In genomic region chr9:21430724-21431123, GRCm38 (mm10) we compare ENCODE assay signal across 20 mouse cellular contexts. TPM values are rescaled to one million over a fixed set of nuclear protein-coding genes. Genes with fewer than 3 reads are reported as not detected.
DNase-seq lines count a peak whose midpoint lies in the region; ATAC-seq and TF ChIP-seq lines count a peak whose summit lies in the region.
"Had no signal": no experiment of that assay in that cellular context is flagged by ENCODE, and none has a peak within 500 bp of the region (broad histone marks: within the 10 kb centered on the region; RNA-seq: fewer than 3 reads in every experiment).

No protein-coding gene starts in this region.

- H3K27ac ChIP-seq in hindbrain, postnatal 0 days, result no peak overlapping the region
- no peak overlapping the region for H3K27ac ChIP-seq in hindbrain, embryonic 12.5 days
- H3K27ac ChIP-seq in embryonic facial prominence, embryonic 15.5 days (replicated peaks), result peak overlapping the region; percentile 45; the same call in 1 of the 2 replicates
- peak overlapping the region; percentile 7; the same call in 1 of the 2 replicates for H3K27ac ChIP-seq in macrophage
- no peak overlapping the region for H3K27ac ChIP-seq in stomach, postnatal 0 days (replicated peaks)
- H3K27ac ChIP-seq: gastrocnemius, adult 2 months; hindbrain, embryonic 10.5 days; lung, embryonic 15.5 days had no signal

- TF ChIP-seq CTCF in hindbrain, postnatal 0 days (IDR thresholded peaks at IDR 0.05; ENCODE audit: low read depth), result no peak
- no peak for TF ChIP-seq CTCF in stomach, postnatal 0 days (IDR thresholded peaks at IDR 0.05; ENCODE audit: low read depth)

- peaks cover 18% of the 10 kb centered on the region for H3K4me1 ChIP-seq in hindbrain, postnatal 0 days (ENCODE audit: insufficient read depth, low read length)
- H3K4me1 ChIP-seq in hindbrain, embryonic 12.5 days, result peaks cover 27% of the 10 kb centered on the region
- peaks cover 97% of the 10 kb centered on the region for H3K4me1 ChIP-seq in megakaryocyte, embryonic 14.5 days
- peaks cover 62% of the 10 kb centered on the region for H3K4me1 ChIP-seq in embryonic facial prominence, embryonic 15.5 days
- peaks cover 3% of the 10 kb centered on the region; the same call in 1 of the 2 replicates for H3K4me1 ChIP-seq in stomach, postnatal 0 days (replicated peaks; ENCODE audit: control insufficient read depth, insufficient read depth)

- H3K79me2 ChIP-seq in macrophage (ENCODE audit: inconsistent target), result peaks cover 100% of the 10 kb centered on the region

- peak; percentile 28; the same call in 1 of the 2 replicates for ATAC-seq in hindbrain, postnatal 0 days
- ATAC-seq in hindbrain, embryonic 12.5 days (ENCODE audit: low FRiP score), result no peak
- ATAC-seq in megakaryocyte, adult 5-6 weeks (ENCODE audit: poor library complexity, severe bottlenecking), result no peak
- ATAC-seq in embryonic facial prominence, embryonic 15.5 days (ENCODE audit: insufficient number of reproducible peaks, low FRiP score, low TSS enrichment, low read depth), result no peak
- ATAC-seq in inflammation-experienced regulatory T-cells, adult 6 months, result no peak
- ATAC-seq in stomach, postnatal 0 days (ENCODE audit: low FRiP score, low TSS enrichment), result no peak
- ATAC-seq: intestine, embryonic 16.5 days had no signal

- no peak for TF ChIP-seq EP300 in stomach, postnatal 0 days (optimal IDR thresholded peaks at IDR 0.05)

- no peak overlapping the region for H3K9ac ChIP-seq in hindbrain, postnatal 0 days (replicated peaks; ENCODE audit: low read length)
- H3K9ac ChIP-seq in hindbrain, embryonic 12.5 days, result no peak overlapping the region
- no peak overlapping the region for H3K9ac ChIP-seq in embryonic facial prominence, embryonic 15.5 days
- H3K9ac ChIP-seq in stomach, postnatal 0 days (ENCODE audit: low read length), result no peak overlapping the region
- H3K9ac ChIP-seq: lung, embryonic 15.5 days had no signal

- no peak overlapping the region for H3K4me3 ChIP-seq in hindbrain, postnatal 0 days (ENCODE audit: low read length)
- no peak overlapping the region for H3K4me3 ChIP-seq in hindbrain, embryonic 12.5 days
- peak overlapping the region; percentile 62 for H3K4me3 ChIP-seq in megakaryocyte, embryonic 14.5 days (replicated peaks)
- no peak overlapping the region for H3K4me3 ChIP-seq in embryonic facial prominence, embryonic 15.5 days (replicated peaks)
- H3K4me3 ChIP-seq in macrophage (ENCODE audit: inconsistent target), result no peak overlapping the region
- H3K4me3 ChIP-seq in stomach, postnatal 0 days (ENCODE audit: low read depth, low read length), result no peak overlapping the region
- H3K4me3 ChIP-seq: erythroblast, embryonic 14.5 days; gastrocnemius, adult 2 months; hindbrain, embryonic 10.5 days; lung, embryonic 15.5 days had no signal

- no peak overlapping the region for H3K4me2 ChIP-seq in hindbrain, postnatal 0 days (ENCODE audit: low read depth, low read length)
- no peak overlapping the region for H3K4me2 ChIP-seq in hindbrain, embryonic 12.5 days (replicated peaks)
- no peak overlapping the region for H3K4me2 ChIP-seq in embryonic facial prominence, embryonic 15.5 days (replicated peaks)
- H3K4me2 ChIP-seq in stomach, postnatal 0 days (replicated peaks; ENCODE audit: low read depth), result no peak overlapping the region
- H3K4me2 ChIP-seq: liver, embryonic 11.5 days; lung, embryonic 15.5 days had no signal

- H3K27me3 ChIP-seq in hindbrain, postnatal 0 days (ENCODE audit: insufficient read depth, low read length), result no peaks in the 10 kb centered on the region
- no peaks in the 10 kb centered on the region for H3K27me3 ChIP-seq in hindbrain, embryonic 12.5 days
- no peaks in the 10 kb centered on the region for H3K27me3 ChIP-seq in megakaryocyte, embryonic 14.5 days (replicated peaks)
- H3K27me3 ChIP-seq in embryonic facial prominence, embryonic 15.5 days, result no peaks in the 10 kb centered on the region
- H3K27me3 ChIP-seq in stomach, postnatal 0 days (ENCODE audit: control insufficient read depth, insufficient read depth, low read length), result no peaks in the 10 kb centered on the region
- H3K27me3 ChIP-seq: lung, embryonic 15.5 days had no signal

- H3K9me3 ChIP-seq in hindbrain, postnatal 0 days (ENCODE audit: low read length), result no peaks in the 10 kb centered on the region
- no peaks in the 10 kb centered on the region for H3K9me3 ChIP-seq in hindbrain, embryonic 12.5 days (replicated peaks)
- no peaks in the 10 kb centered on the region for H3K9me3 ChIP-seq in megakaryocyte, embryonic 14.5 days
- no peaks in the 10 kb centered on the region for H3K9me3 ChIP-seq in embryonic facial prominence, embryonic 15.5 days (replicated peaks)
- H3K9me3 ChIP-seq in stomach, postnatal 0 days (ENCODE audit: control insufficient read depth, low read length), result no peaks in the 10 kb centered on the region
- H3K9me3 ChIP-seq: hindbrain, embryonic 10.5 days; lung, embryonic 15.5 days had no signal

- 58% methylated on average over 7 of the region's 7 CpGs for WGBS in hindbrain, postnatal 0 days
- WGBS in hindbrain, embryonic 12.5 days, result 91% methylated on average over 7 of the region's 7 CpGs
- WGBS in embryonic facial prominence, embryonic 15.5 days, result 74% methylated on average over 7 of the region's 7 CpGs
- 62% methylated on average over 7 of the region's 7 CpGs for WGBS in macrophage (ENCODE audit: missing documents)
- WGBS in stomach, postnatal 0 days, result 82% methylated on average over 7 of the region's 7 CpGs

- no peak for DNase-seq in hindbrain, postnatal 0 days (ENCODE audit: low spot score)
- no peak for DNase-seq in stomach, postnatal 0 days (ENCODE audit: low spot score)
- DNase-seq: adrenal gland, postnatal 25 days; cerebellum, postnatal 14 days; gastrocnemius, adult 2 months; heart, adult 11 months; kidney, postnatal 10 days; midbrain, embryonic 14.5 days; right cerebral cortex, postnatal 25 days had no signal

- no peaks in the 10 kb centered on the region for H3K36me3 ChIP-seq in hindbrain, postnatal 0 days (ENCODE audit: insufficient read depth, low read length)
- H3K36me3 ChIP-seq in hindbrain, embryonic 12.5 days, result no peaks in the 10 kb centered on the region
- peaks cover 77% of the 10 kb centered on the region for H3K36me3 ChIP-seq in megakaryocyte, embryonic 14.5 days (replicated peaks; ENCODE audit: low read length)
- peaks cover under 1% of the 10 kb centered on the region; the same call in 1 of the 2 replicates for H3K36me3 ChIP-seq in embryonic facial prominence, embryonic 15.5 days
- no peaks in the 10 kb centered on the region for H3K36me3 ChIP-seq in macrophage (ENCODE audit: inconsistent target)
- H3K36me3 ChIP-seq in stomach, postnatal 0 days (ENCODE audit: control insufficient read depth, insufficient read depth, low read length), result no peaks in the 10 kb centered on the region
- H3K36me3 ChIP-seq: lung, embryonic 15.5 days had no signal

RNA-seq across cellular contexts. Expression of gene Dnm2, which starts 6.0 kb away (rescaled TPM):
- total RNA-seq in hindbrain, postnatal 0 days (2014; rRNA removed), result 75.3 and 80.4 TPM in 2 replicates
- polyA plus RNA-seq in hindbrain, postnatal 0 days (2015; fragmentation: Nextera tagmentation; extraction: Ambion mirVana), result 53.5 and 58.6 TPM in 2 replicates
- 81.0 and 83.9 TPM in 2 replicates for polyA plus RNA-seq in hindbrain, embryonic 12.5 days (2016; fragmentation: Nextera tagmentation; extraction: Ambion mirVana)
- polyA plus RNA-seq in megakaryocyte, embryonic 14.5 days (2012; ENCODE audit: insufficient read depth, low replicate concordance), result 714 and 929 TPM in 2 replicates
- total RNA-seq in megakaryocyte, adult 5-6 weeks (2015), result 94.9 and 101 TPM in 2 replicates
- 131 and 144 TPM in 2 replicates for total RNA-seq in megakaryocyte, adult 5-6 weeks (2017)
- 79.7 and 85.9 TPM in 2 replicates for polyA plus RNA-seq in embryonic facial prominence, embryonic 15.5 days (2015; fragmentation: Nextera tagmentation; extraction: Ambion mirVana)
- 100 to 1,000 TPM; 187 to 515 (median 394) TPM for total RNA-seq in macrophage (2018; cell fraction: chromatin; rRNA removed)
- total RNA-seq in macrophage (2018; cell fraction: cytosol; rRNA removed), result 100 to 1,000 TPM in 21 of 26 experiments, 10 to 100 TPM in 5; 84.7 to 144 (median 113) TPM
- total RNA-seq in macrophage (2018; cell fraction: nucleus; rRNA removed), result 100 to 1,000 TPM; 106 to 277 (median 208) TPM
- 101 to 145 TPM (median 112 TPM) in 3 replicates for polyA plus RNA-seq in macrophage (2018)
- polyA plus RNA-seq in inflammation-experienced regulatory T-cells, adult 6 months (2017; shearing (Covaris generic)), result 100 to 1,000 TPM in 1 of 3 experiments, 10 to 100 TPM in 2; 85.4 to 117 (median 97.6) TPM
- 76.0 and 78.4 TPM in 2 replicates for polyA plus RNA-seq in stomach, postnatal 0 days (2015; fragmentation: Nextera tagmentation; extraction: Ambion mirVana)

RNA-seq across cellular contexts. Expression of gene Qtrt1, which starts 19.1 kb away (rescaled TPM):
- total RNA-seq in hindbrain, postnatal 0 days (2014; rRNA removed), result 37.1 and 46.7 TPM in 2 replicates
- 38.6 and 44.5 TPM in 2 replicates for polyA plus RNA-seq in hindbrain, postnatal 0 days (2015; fragmentation: Nextera tagmentation; extraction: Ambion mirVana)
- polyA plus RNA-seq in hindbrain, embryonic 12.5 days (2016; fragmentation: Nextera tagmentation; extraction: Ambion mirVana), result 42.1 and 47.8 TPM in 2 replicates
- polyA plus RNA-seq in megakaryocyte, embryonic 14.5 days (2012; ENCODE audit: insufficient read depth, low replicate concordance), result 20.1 and 20.7 TPM in 2 replicates
- total RNA-seq in megakaryocyte, adult 5-6 weeks (2015), result 5.4 and 11.8 TPM in 2 replicates
- 6.7 and 9.8 TPM in 2 replicates for total RNA-seq in megakaryocyte, adult 5-6 weeks (2017)
- polyA plus RNA-seq in embryonic facial prominence, embryonic 15.5 days (2015; fragmentation: Nextera tagmentation; extraction: Ambion mirVana), result 47.5 and 48.6 TPM in 2 replicates
- total RNA-seq in macrophage (2018; cell fraction: chromatin; rRNA removed), result 10 to 100 TPM; 12.0 to 53.9 (median 28.6) TPM
- 1 to 10 TPM; 2.9 to 7.9 (median 6.6) TPM for total RNA-seq in macrophage (2018; cell fraction: cytosol; rRNA removed)
- total RNA-seq in macrophage (2018; cell fraction: nucleus; rRNA removed), result 10 to 100 TPM in 23 of 26 experiments, 1 to 10 TPM in 3; 5.9 to 31.4 (median 17.0) TPM
- polyA plus RNA-seq in macrophage (2018), result 6.1 to 12.6 TPM (median 9.4 TPM) in 3 replicates
- polyA plus RNA-seq in inflammation-experienced regulatory T-cells, adult 6 months (2017; shearing (Covaris generic)), result 10 to 100 TPM; 26.2 to 49.8 (median 39.8) TPM
- polyA plus RNA-seq in stomach, postnatal 0 days (2015; fragmentation: Nextera tagmentation; extraction: Ambion mirVana), result 27.9 and 30.8 TPM in 2 replicates

Comparison
In these comparisons a context has a peak if more than half of its experiments do, and no peak if none do; other contexts are left out.
1. H3K27ac ChIP-seq: peak in embryonic facial prominence, embryonic 15.5 days (single experiment) and macrophage (single experiment); none in hindbrain, postnatal 0 days (single experiment), hindbrain, embryonic 12.5 days (single experiment) and stomach, postnatal 0 days (single experiment).